Mouse (Mus musculus) ovary, postnatal 14 days (tissue): Measurements from ENCODE around the gene Rnf146.
"Not testable (repeated sequence)": the region's sequence is repeated elsewhere in the genome, so short reads cannot be mapped to it uniquely, and the experiment has no call there.

Experiments
- DNase-seq: peaks from one replicate; pipeline ENCODE4 v3.0.0; 2022; ENCODE audit warnings: low spot score

Rnf146 gene

GRCm38 (mm10) chr10:29362197-29362900 is at the start of gene Rnf146:
Gene Rnf146, minus strand, starts transcription at chr10:29362442.
- DNase-seq, result no peak

- DNase-seq, result no peak
Observed at GRCm38 (mm10) chr10:29402656-29403268, 40.5 kb upstream of the Rnf146 start.

- DNase-seq, result not testable (repeated sequence)
Observed at GRCm38 (mm10) chr10:29394890-29395289, 32.6 kb upstream of the Rnf146 start.

GRCm38 (mm10) chr10:29381558-29381957 is 19.3 kb upstream of the Rnf146 start:
- DNase-seq, result no peak

GRCm38 (mm10) chr10:29374065-29374464 is 11.8 kb upstream of the Rnf146 start:
- DNase-seq, result no peak

- peak; percentile 90 for DNase-seq
Observed at GRCm38 (mm10) chr10:29361464-29362196, 612 bp downstream of the Rnf146 start.

- no peak for DNase-seq
Observed at GRCm38 (mm10) chr10:29361095-29361463, 1.2 kb downstream of the Rnf146 start.

- DNase-seq, result no peak
Observed at GRCm38 (mm10) chr10:29354183-29354582, 8.1 kb downstream of the Rnf146 start.

GRCm38 (mm10) chr10:29352575-29352974 is 9.7 kb downstream of the Rnf146 start:
- no peak for DNase-seq

- DNase-seq, result no peak
Observed at GRCm38 (mm10) chr10:29351420-29351819, 10.8 kb downstream of the Rnf146 start.

GRCm38 (mm10) chr10:29346638-29347037 is 15.6 kb downstream of the Rnf146 start:
- DNase-seq, result no peak

GRCm38 (mm10) chr10:29344232-29344631 is 18.0 kb downstream of the Rnf146 start:
- no peak for DNase-seq

- peak; percentile 46 for DNase-seq
Observed at GRCm38 (mm10) chr10:29338355-29339056, 23.7 kb downstream of the Rnf146 start.

GRCm38 (mm10) chr10:29333836-29334235 is 28.4 kb downstream of the Rnf146 start:
- no peak for DNase-seq

GRCm38 (mm10) chr10:29324817-29325216 is 37.4 kb downstream of the Rnf146 start:
- DNase-seq, result no peak

- DNase-seq, result no peak
Observed at GRCm38 (mm10) chr10:29313905-29314304, 48.3 kb downstream of the Rnf146 start.

GRCm38 (mm10) chr10:29313064-29313638 is 49.1 kb downstream of the Rnf146 start, which contains the start of gene Echdc1:
Gene Echdc1, plus strand, starts transcription at chr10:29313166.
- peak; percentile 76 for DNase-seq

GRCm38 (mm10) chr10:29311480-29312219 is 50.6 kb downstream of the Rnf146 start:
- DNase-seq, result no peak

GRCm38 (mm10) chr10:29302230-29302629 is 60.0 kb downstream of the Rnf146 start:
- DNase-seq, result no peak
